Mouse (Mus musculus) sigmoid colon, adult 10 weeks (tissue): Measurements from ENCODE around the gene Hal. TPM values are rescaled to one million over a fixed set of nuclear protein-coding genes. Genes with fewer than 3 reads are reported as not detected.

ENCODE experiments used
- polyA plus RNA-seq: library from polyadenylated mRNA; stranded (reverse); fragments of 350-450 nt; fragmentation: Illumina TruSeq; extraction: RNeasy Lipid Tissue Mini Kit (QIAGEN cat#74804); gene quantifications from one replicate; pipeline ENCODE4 v1.2.3, GENCODE M21; 2014; ENCODE audit warnings: low read depth, low replicate concordance

Hal gene
- polyA plus RNA-seq, result 0.35 TPM

DNA sequence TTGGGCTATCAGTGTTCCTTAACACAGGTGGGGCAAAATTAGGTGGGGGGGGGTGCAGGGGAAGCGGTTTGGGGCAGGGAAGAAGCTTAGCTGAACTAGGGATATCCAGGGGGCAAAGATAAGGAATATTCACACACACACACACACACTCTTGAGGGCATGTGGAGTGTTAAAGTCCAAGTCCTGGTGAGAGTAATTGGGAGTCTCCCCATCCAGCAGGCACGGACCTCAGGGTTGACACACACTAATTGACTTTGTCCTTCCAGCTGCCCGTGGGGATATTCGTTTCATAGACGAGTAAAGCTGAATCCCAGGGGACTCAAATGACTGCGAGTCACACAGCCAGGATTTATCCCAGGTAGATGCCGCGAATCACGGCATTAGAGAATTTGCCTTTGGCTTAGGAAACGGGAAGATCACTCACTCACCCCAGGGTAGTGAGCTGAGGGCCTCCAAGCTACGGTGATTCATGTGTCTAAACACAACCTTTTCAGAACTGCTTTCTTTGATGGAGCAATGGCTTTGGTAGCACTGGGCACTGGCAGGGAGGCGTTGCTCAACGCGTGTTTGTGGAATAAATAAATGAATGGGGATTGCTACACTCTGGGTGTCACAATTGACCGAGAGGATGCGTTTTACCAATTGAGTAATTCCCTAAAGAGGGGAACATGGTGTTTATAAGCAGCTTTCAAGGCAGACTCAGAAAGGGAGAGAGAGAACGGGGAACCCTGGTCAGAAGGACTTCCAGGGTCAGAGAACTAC is at the start of gene Hal:
Gene Hal (plus strand): TSS at position 703 of the 762 bp plus-strand sequence.

DNA sequence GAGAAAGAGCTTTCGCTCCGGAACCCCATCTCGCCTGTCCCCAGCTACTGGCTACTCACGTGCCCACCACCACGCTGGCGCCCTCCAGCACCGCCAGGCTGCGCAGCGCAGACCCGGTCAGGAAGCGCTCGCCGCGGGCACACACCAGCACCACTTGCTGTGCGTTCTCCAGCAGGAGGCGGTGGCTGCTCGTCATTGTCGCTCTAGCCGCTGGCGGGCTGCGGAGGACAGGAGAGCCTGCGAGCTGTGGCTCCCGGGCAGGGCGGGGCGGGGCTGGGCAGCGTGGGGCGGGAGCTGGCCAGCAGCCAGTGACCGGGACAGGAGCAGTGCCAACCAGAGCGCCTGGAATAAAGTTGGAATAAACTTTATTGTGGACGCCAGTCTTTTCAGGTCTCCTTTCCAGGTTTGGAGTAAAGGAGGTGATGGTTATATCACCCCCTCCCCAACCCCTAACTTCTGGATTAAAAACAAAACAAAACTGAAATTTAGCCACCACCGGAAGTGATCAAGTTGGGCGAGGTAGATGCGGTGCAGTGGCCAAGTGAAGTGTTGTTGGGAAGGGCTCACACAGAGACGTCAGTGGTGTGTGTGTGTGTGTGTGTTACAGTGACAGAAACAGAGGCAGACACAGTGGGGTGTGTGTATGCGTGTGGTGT is 51.3 kb downstream of the Hal start, which contains the start of gene Amdhd1:
Gene Amdhd1 (minus strand): TSS at position 259 of the 656 bp plus-strand sequence.

DNA sequence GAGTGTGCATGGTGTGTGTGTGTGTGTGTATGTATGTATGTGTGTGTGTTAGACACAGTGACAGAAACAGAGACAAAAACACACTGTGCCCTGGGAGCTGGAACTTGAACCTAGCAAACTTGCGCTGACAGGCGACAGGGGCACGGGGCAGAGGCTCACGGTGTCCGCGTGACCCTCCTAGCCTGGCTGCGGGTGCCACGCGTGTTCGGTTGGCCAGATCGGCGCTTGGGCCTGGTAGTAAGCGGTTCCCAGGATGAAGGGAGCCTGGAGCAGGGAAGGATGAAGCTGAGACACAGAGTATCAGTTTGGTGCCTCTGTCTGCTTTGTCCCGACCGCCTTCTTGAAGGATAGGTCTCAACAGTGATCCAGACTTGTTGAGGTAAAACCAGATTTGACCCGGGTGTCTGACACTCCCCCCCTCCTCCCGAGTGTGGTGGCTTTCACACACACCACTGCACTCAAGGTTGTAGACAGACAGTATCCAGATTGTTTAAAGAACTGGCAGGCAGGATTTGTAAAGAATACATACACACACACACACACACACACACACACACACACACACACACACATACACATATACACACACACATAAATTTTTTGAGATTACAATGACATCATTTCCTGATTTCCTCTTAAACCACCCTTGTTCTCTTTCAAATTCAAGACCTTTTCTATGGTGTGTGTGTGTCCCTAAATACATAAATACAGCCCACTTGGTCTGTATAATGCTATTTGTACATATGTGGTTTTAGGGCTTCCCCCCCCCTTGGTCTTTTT is 52.1 kb downstream of the Hal start, which contains the start of gene Ccdc38:
Gene Ccdc38 (plus strand): TSS at position 202 of the 780 bp plus-strand sequence.

Other genes starting within 250 kb of the Hal start
- gene Elk3, start 177.6 kb upstream of the Hal start, polyA plus RNA-seq, result 11.3 TPM
- 85.5 TPM for gene Lta4h, start 35.4 kb upstream of the Hal start, polyA plus RNA-seq
- gene Amdhd1, start 51.3 kb downstream of the Hal start, polyA plus RNA-seq, result not detected
- not detected for gene Ccdc38, start 51.9 kb downstream of the Hal start, polyA plus RNA-seq
- gene Snrpf, start 100.9 kb downstream of the Hal start, polyA plus RNA-seq, result 39.6 TPM
- 20.5 TPM for gene Ntn4, start 151.9 kb downstream of the Hal start, polyA plus RNA-seq